Mouse (Mus musculus): ENCODE measurements at regions not wholly inside any gene's neighbourhood (a gene's known extent, or its start where the extent isn't known, plus 50 kb on each side); places are given as distances from the start of the nearest gene placed in this dataset.

DNA sequence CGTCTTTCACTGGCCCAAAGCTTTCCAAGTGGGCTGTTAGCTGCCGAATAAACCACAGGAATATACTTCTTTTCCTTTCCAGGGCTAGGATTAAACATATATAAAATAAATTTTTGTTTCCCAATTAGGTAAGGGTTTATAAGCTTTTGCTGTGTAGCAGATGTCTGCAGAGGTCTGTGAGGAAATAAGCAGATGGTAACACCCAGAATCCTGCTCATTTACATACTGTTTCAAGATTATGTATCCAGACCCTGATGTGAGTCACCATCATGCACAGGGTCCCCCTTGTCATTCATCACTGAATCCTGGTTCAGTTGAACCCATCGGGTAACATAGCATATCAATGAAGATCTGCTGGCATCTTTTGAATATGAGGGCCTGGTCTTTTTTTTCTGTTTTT is 242.9 kb downstream of the Pdzph1 start:
- no peak overlapping the region for H3K9ac ChIP-seq (ENCODE audit: low read depth, poor library complexity, severe bottlenecking)
- no peaks in the 10 kb centered on the region for H3K36me3 ChIP-seq (ENCODE audit: control insufficient read depth, insufficient read depth, low read length, poor library complexity, severe bottlenecking)
- no peaks in the 10 kb centered on the region for H3K27me3 ChIP-seq (ENCODE audit: control insufficient read depth, insufficient read depth, low read length, poor library complexity, severe bottlenecking)
- TF ChIP-seq EP300 (IDR thresholded peaks at IDR 0.05; ENCODE audit: insufficient read depth, low read depth, low read length) (no peak), POLR2A (IDR thresholded peaks at IDR 0.05; ENCODE audit: insufficient read depth, low read length) (no peak), CTCF (IDR thresholded peaks at IDR 0.05; ENCODE audit: low read depth, low read length) (no peak)
- no peaks in the 10 kb centered on the region for H3K9me3 ChIP-seq (replicated peaks; ENCODE audit: control insufficient read depth, insufficient read depth, low read length, poor library complexity, severe bottlenecking)
- no peak overlapping the region for H3K27ac ChIP-seq (ENCODE audit: insufficient read depth, low read length)
- H3K4me1 ChIP-seq (ENCODE audit: control insufficient read depth, insufficient read depth, low read length), result no peaks in the 10 kb centered on the region
- no peak overlapping the region for H3K4me3 ChIP-seq (ENCODE audit: low read depth, low read length)

DNA sequence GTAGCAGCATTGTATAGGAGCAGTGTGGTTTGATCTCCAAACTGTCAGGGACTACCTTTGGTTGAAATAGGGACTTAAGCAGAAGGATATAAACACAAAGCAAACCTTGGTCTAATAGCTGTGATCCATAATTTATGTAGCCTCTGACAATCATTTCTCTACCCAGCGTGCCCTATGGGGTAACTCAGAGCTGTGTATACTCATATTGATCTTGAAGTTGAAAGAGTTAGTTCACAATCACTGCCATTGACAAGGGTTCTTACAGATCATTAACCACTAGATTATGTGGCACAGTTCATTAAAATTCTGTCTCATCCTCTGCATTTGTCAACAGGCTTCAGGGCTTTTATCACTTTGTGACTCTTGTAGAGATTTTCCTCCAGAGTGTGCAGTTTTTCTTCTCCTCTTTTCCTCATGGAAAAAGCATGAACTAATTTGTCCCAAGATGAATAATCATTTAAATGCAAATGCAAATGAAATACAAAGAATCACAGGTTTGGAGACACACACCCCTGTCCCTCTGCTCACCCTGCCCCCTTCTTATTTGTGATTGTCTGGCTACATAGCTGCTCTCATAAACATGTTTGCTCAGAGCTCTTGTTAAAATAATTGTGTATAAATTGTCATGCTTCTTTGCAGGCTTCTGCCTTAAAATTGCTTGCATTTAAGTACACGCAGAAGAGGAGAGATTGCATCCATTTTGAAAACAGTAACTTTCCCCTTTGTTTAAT is 280.3 kb downstream of the Pdzph1 start:
- H3K27ac ChIP-seq (ENCODE audit: insufficient read depth, low read length), result no peak overlapping the region
- H3K4me1 ChIP-seq (ENCODE audit: control insufficient read depth, insufficient read depth, low read length), result no peaks in the 10 kb centered on the region
- no peaks in the 10 kb centered on the region for H3K36me3 ChIP-seq (ENCODE audit: control insufficient read depth, insufficient read depth, low read length, poor library complexity, severe bottlenecking)
- H3K4me3 ChIP-seq (ENCODE audit: low read depth, low read length), result no peak overlapping the region
- no peak for TF ChIP-seq EP300 (IDR thresholded peaks at IDR 0.05; ENCODE audit: insufficient read depth, low read depth, low read length)
- no peak for TF ChIP-seq CTCF (IDR thresholded peaks at IDR 0.05; ENCODE audit: low read depth, low read length)
- TF ChIP-seq POLR2A (IDR thresholded peaks at IDR 0.05; ENCODE audit: insufficient read depth, low read length), result no peak
- H3K27me3 ChIP-seq (ENCODE audit: control insufficient read depth, insufficient read depth, low read length, poor library complexity, severe bottlenecking), result no peaks in the 10 kb centered on the region
- no peaks in the 10 kb centered on the region for H3K9me3 ChIP-seq (replicated peaks; ENCODE audit: control insufficient read depth, insufficient read depth, low read length, poor library complexity, severe bottlenecking)
- H3K9ac ChIP-seq (ENCODE audit: low read depth, poor library complexity, severe bottlenecking), result no peak overlapping the region

DNA sequence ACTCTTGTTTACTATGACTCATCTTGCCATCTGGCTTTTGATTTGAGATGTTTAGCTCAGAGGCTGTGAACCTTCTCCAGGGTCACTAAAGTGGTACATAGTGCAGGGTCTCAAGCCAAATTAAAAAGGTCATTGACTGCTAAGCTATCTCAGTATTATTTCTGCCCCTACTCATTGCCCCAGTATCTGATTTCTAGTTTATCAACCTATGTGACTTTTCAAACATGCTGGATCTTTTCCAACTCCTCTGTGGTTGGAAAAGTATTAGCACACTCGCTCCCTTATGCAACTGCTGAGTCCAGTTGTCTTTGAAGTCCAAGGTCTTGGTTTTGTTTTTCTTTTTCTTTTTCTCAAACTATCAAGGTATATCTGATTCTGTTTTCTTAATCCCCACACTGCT is 301.0 kb downstream of the Pdzph1 start:
- Histone ChIP-seq H3K9me3 (replicated peaks; ENCODE audit: control insufficient read depth, insufficient read depth, low read length, poor library complexity, severe bottlenecking) (peaks cover 2% of the 10 kb centered on the region; the same call in 1 of the 2 replicates), H3K36me3 (ENCODE audit: control insufficient read depth, insufficient read depth, low read length, poor library complexity, severe bottlenecking) (no peaks in the 10 kb centered on the region), H3K27ac (ENCODE audit: insufficient read depth, low read length) (no peak overlapping the region), H3K9ac (ENCODE audit: low read depth, poor library complexity, severe bottlenecking) (no peak overlapping the region), H3K4me3 (ENCODE audit: low read depth, low read length) (no peak overlapping the region), H3K4me1 (ENCODE audit: control insufficient read depth, insufficient read depth, low read length) (no peaks in the 10 kb centered on the region), H3K27me3 (ENCODE audit: control insufficient read depth, insufficient read depth, low read length, poor library complexity, severe bottlenecking) (no peaks in the 10 kb centered on the region)
- TF ChIP-seq CTCF (IDR thresholded peaks at IDR 0.05; ENCODE audit: low read depth, low read length) (no peak), EP300 (IDR thresholded peaks at IDR 0.05; ENCODE audit: insufficient read depth, low read depth, low read length) (no peak), POLR2A (IDR thresholded peaks at IDR 0.05; ENCODE audit: insufficient read depth, low read length) (no peak)

DNA sequence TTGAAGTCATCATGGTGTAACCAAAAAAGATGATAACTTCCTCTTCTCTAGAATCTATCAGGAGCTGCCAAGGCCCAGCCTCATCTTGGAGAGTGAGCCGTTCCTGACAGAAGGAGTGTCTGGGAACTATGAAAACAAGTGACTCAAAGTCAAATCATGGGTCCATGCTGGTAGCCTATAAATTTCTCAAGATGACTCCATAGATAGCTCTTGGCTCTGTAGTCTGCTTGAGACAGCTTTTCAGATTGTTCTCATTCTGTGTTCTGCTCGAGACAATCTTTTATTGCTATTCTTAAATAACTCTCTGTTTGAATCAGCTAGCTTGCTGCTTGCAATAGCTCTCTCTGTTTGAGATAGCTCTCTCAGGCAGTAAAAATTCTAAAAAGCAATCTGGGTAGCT is 318.9 kb downstream of the Pdzph1 start:
- H3K4me1 ChIP-seq (ENCODE audit: control insufficient read depth, insufficient read depth, low read length), result no peaks in the 10 kb centered on the region
- no peaks in the 10 kb centered on the region for H3K36me3 ChIP-seq (ENCODE audit: control insufficient read depth, insufficient read depth, low read length, poor library complexity, severe bottlenecking)
- H3K4me3 ChIP-seq (ENCODE audit: low read depth, low read length), result no peak overlapping the region
- H3K9me3 ChIP-seq (replicated peaks; ENCODE audit: control insufficient read depth, insufficient read depth, low read length, poor library complexity, severe bottlenecking), result no peaks in the 10 kb centered on the region
- H3K9ac ChIP-seq (ENCODE audit: low read depth, poor library complexity, severe bottlenecking), result no peak overlapping the region
- no peaks in the 10 kb centered on the region for H3K27me3 ChIP-seq (ENCODE audit: control insufficient read depth, insufficient read depth, low read length, poor library complexity, severe bottlenecking)
- TF ChIP-seq EP300 (IDR thresholded peaks at IDR 0.05; ENCODE audit: insufficient read depth, low read depth, low read length) (no peak), CTCF (IDR thresholded peaks at IDR 0.05; ENCODE audit: low read depth, low read length) (no peak), POLR2A (IDR thresholded peaks at IDR 0.05; ENCODE audit: insufficient read depth, low read length) (no peak)
- no peak overlapping the region for H3K27ac ChIP-seq (ENCODE audit: insufficient read depth, low read length)

DNA sequence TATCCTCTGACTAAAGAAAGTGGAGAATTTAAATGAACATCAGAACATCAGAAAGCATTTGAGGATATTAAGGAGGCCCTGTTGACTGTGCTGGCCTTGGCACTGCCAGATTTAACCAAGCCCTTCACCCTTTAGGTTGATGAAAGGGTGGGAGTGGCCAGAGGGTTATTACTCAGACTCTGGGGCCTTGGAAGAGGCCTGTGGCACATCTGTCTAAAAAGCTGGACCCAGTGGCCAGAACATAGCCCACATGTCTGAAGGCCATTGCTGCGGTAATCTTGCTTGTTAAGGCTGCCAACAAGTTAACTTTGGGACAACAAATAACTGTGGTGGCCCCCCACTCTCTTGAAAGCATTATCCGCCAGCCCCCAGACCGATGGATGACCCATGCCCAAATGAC is 323.1 kb downstream of the Pdzph1 start:
- Histone ChIP-seq H3K27me3 (ENCODE audit: control insufficient read depth, insufficient read depth, low read length, poor library complexity, severe bottlenecking) (no peaks in the 10 kb centered on the region), H3K36me3 (ENCODE audit: control insufficient read depth, insufficient read depth, low read length, poor library complexity, severe bottlenecking) (no peaks in the 10 kb centered on the region), H3K27ac (ENCODE audit: insufficient read depth, low read length) (no peak overlapping the region), H3K9me3 (replicated peaks; ENCODE audit: control insufficient read depth, insufficient read depth, low read length, poor library complexity, severe bottlenecking) (no peaks in the 10 kb centered on the region), H3K9ac (ENCODE audit: low read depth, poor library complexity, severe bottlenecking) (no peak overlapping the region), H3K4me3 (ENCODE audit: low read depth, low read length) (no peak overlapping the region), H3K4me1 (ENCODE audit: control insufficient read depth, insufficient read depth, low read length) (no peaks in the 10 kb centered on the region)
- no peak for TF ChIP-seq EP300 (IDR thresholded peaks at IDR 0.05; ENCODE audit: insufficient read depth, low read depth, low read length)
- no peak for TF ChIP-seq POLR2A (IDR thresholded peaks at IDR 0.05; ENCODE audit: insufficient read depth, low read length)

DNA sequence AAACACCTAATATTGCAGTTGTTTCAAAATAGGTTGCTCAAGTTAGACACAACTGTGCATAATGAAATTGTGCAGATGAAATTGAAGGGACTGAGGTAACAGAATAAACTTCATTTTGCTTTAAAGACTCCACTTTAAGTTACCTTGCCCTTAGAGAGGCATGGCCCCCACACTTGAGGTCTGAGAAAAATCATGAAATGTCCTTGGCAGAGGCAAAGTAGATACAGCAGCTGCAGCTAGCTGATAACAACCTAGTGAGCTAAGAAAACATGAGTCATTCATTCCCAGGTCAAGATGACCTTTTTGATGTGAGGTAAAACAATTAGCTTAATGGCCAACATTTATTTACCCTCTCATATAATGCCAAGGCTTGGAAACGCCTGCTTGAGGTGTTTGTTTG is 347.4 kb downstream of the Pdzph1 start:
- Histone ChIP-seq H3K4me3 (ENCODE audit: low read depth, low read length) (no peak overlapping the region), H3K36me3 (ENCODE audit: control insufficient read depth, insufficient read depth, low read length, poor library complexity, severe bottlenecking) (no peaks in the 10 kb centered on the region), H3K27me3 (ENCODE audit: control insufficient read depth, insufficient read depth, low read length, poor library complexity, severe bottlenecking) (no peaks in the 10 kb centered on the region), H3K27ac (ENCODE audit: insufficient read depth, low read length) (no peak overlapping the region), H3K9ac (ENCODE audit: low read depth, poor library complexity, severe bottlenecking) (no peak overlapping the region), H3K4me1 (ENCODE audit: control insufficient read depth, insufficient read depth, low read length) (no peaks in the 10 kb centered on the region), H3K9me3 (replicated peaks; ENCODE audit: control insufficient read depth, insufficient read depth, low read length, poor library complexity, severe bottlenecking) (no peaks in the 10 kb centered on the region)
- TF ChIP-seq POLR2A (IDR thresholded peaks at IDR 0.05; ENCODE audit: insufficient read depth, low read length), result no peak
- TF ChIP-seq EP300 (IDR thresholded peaks at IDR 0.05; ENCODE audit: insufficient read depth, low read depth, low read length), result no peak
- TF ChIP-seq CTCF (IDR thresholded peaks at IDR 0.05; ENCODE audit: low read depth, low read length), result no peak
